Mouse (Mus musculus) kidney, postnatal 14 days (tissue): ENCODE data around the gene Cyp2t4.

Source experiments
- DNase-seq: peaks from one replicate; pipeline ENCODE4 v3.0.0; 2022; ENCODE audit warnings: mixed read lengths

The Cyp2t4 gene

GRCm38 (mm10) chr7:27153205-27153764 is at the start of gene Cyp2t4:
Gene Cyp2t4 (plus strand): TSS chr7:27153714.
- DNase-seq, result peak; percentile 85

- DNase-seq, result no peak
Observed at GRCm38 (mm10) chr7:27104882-27105281, 48.6 kb upstream of the Cyp2t4 start.

- no peak for DNase-seq
Observed at GRCm38 (mm10) chr7:27110327-27110726, 43.2 kb upstream of the Cyp2t4 start.

GRCm38 (mm10) chr7:27111038-27111437 is 42.5 kb upstream of the Cyp2t4 start:
- no peak for DNase-seq

- DNase-seq, result no peak
Observed at GRCm38 (mm10) chr7:27111987-27112386, 41.5 kb upstream of the Cyp2t4 start.

- DNase-seq, result peak; percentile 15
Observed at GRCm38 (mm10) chr7:27118033-27118511, 35.4 kb upstream of the Cyp2t4 start.

- DNase-seq, result no peak
Observed at GRCm38 (mm10) chr7:27119676-27120075, 33.8 kb upstream of the Cyp2t4 start, which contains the start of gene Cyp2f2. Gene Cyp2f2 (plus strand): TSS chr7:27119909.

- no peak for DNase-seq
Observed at GRCm38 (mm10) chr7:27124305-27124832, 29.1 kb upstream of the Cyp2t4 start.

GRCm38 (mm10) chr7:27124969-27125368 is 28.5 kb upstream of the Cyp2t4 start:
- no peak for DNase-seq

- DNase-seq, result peak; percentile 56
Observed at GRCm38 (mm10) chr7:27128162-27128561, 25.4 kb upstream of the Cyp2t4 start.

- no peak for DNase-seq
Observed at GRCm38 (mm10) chr7:27128946-27129345, 24.6 kb upstream of the Cyp2t4 start.

GRCm38 (mm10) chr7:27129811-27130210 is 23.7 kb upstream of the Cyp2t4 start:
- no peak for DNase-seq

GRCm38 (mm10) chr7:27130521-27131370 is 22.8 kb upstream of the Cyp2t4 start:
- DNase-seq, result peak; percentile 23

- no peak for DNase-seq
Observed at GRCm38 (mm10) chr7:27131387-27131786, 22.1 kb upstream of the Cyp2t4 start.

- peak; percentile 74 for DNase-seq
Observed at GRCm38 (mm10) chr7:27132588-27132987, 20.9 kb upstream of the Cyp2t4 start.

- peak; percentile 76 for DNase-seq
Observed at GRCm38 (mm10) chr7:27133156-27133555, 20.4 kb upstream of the Cyp2t4 start.

- no peak for DNase-seq
Observed at GRCm38 (mm10) chr7:27133757-27134156, 19.8 kb upstream of the Cyp2t4 start.

- DNase-seq, result no peak
Observed at GRCm38 (mm10) chr7:27136410-27136996, 17.0 kb upstream of the Cyp2t4 start.

GRCm38 (mm10) chr7:27156005-27156404 is 2.5 kb downstream of the Cyp2t4 start:
- DNase-seq, result no peak

- DNase-seq, result no peak
Observed at GRCm38 (mm10) chr7:27158171-27158570, 4.7 kb downstream of the Cyp2t4 start.

- no peak for DNase-seq
Observed at GRCm38 (mm10) chr7:27159256-27159655, 5.7 kb downstream of the Cyp2t4 start.

GRCm38 (mm10) chr7:27159882-27160281 is 6.4 kb downstream of the Cyp2t4 start:
- DNase-seq, result peak; percentile 93

GRCm38 (mm10) chr7:27160921-27161320 is 7.4 kb downstream of the Cyp2t4 start:
- DNase-seq, result no peak
